Mouse (Mus musculus) NIH3T3 (cell line): ENCODE data around the gene Cdc42ep3.
A peak's percentile ranks its signal among the peaks of the same experiment; 100 is the strongest.

Experiments
- DNase-seq: peaks from one replicate; pipeline ENCODE4 v3.0.0-alpha.2; 2012; ENCODE audit warnings: low read depth

Cdc42ep3 gene

DNA sequence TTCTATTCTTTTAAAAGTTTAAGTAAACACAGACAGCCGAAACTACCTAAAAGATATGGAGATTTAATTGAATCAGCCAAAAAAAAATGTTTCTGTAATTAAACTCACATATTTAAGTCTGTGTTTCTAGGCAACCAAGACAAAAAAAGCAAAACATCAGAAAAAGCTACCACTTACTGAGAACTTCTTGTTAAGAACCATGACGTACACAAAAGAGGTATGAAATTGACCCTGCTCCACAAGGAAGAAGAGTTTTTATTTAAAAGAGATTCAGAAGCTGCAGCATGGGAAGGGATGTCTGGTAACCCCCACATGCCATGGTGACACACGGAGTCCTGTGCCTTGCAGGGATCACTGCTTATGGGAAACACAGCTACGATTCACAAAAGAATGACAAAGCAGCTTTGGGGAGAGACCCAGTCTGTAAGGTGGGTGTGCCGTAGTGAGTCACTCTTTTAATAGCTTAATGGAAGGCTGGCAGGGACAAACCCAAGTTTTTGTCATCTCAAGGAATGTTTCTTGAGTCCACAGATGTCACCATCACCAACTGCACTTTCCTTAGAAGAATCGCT lies 69.8 kb downstream of the Cdc42ep3 start:
- DNase-seq: peak; percentile 12
